Mouse (Mus musculus): ENCODE measurements around the gene AC124502.3.

The AC124502.3 gene

DNA sequence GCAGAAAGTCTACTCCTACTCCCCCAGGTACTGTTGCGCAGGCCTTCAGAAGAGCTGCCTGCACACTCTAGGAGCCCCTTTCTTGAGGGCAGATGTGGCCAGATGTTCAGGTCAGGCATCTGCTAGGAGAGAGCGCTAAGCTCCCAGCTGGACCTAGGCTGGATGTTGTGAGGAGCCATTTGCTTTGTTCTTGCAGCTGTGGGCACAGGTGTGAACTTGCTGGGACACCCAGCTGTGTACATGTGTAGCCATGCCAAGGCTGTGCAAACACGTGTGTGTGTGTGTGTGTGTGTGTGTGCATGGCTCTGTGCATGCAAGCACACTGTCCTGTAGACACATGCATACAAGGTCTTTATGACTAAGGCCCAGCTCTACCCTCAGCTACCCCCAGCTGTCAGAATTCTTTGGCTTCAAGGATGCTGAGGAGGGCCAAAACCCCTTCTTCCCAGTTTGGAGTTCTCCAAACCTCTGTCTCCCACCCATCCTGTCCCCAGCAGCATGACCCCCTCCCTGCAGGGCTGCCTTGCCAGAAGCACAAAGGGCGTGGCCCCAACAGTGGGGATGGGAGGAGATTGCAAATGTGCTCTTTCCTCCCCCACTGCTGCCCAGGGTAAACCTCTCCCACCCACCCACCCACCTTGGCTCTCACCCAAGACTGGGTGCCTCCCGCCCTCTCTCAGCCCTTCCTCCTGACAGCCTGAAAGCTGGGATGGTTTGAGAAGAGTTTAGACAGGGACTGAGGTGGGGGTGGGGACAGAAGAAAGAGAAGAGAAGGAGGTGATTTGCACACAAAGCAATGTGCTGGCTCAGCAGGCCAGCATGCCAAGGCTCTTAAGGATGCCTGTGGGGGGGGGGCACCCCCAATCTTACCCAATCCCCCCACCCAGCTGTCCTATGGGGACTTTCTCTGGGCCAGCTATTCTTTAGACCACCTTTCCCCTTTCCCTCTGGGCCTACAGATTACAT lies 22.0 kb downstream of the AC124502.3 start:
- DNase-seq, result no peak

DNA sequence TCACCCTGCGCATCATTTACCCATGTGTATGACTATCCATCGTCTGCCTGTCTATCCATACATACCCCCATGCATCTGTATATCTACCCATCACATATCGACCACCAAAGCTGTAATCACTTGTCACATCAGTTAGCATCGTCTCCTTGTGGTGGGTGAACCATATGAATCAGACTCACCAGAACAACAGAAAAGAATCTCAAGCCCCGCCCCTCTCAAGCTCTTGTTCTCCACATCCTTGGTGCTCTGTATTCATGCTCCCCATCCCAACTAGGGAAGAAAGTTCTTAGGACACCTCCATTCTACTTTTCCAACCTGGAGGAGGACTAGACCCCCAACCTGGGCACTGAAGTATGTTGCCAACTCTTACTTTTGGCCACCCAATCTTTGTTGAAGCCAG lies 23.4 kb downstream of the AC124502.3 start:
- DNase-seq, result no peak

DNA sequence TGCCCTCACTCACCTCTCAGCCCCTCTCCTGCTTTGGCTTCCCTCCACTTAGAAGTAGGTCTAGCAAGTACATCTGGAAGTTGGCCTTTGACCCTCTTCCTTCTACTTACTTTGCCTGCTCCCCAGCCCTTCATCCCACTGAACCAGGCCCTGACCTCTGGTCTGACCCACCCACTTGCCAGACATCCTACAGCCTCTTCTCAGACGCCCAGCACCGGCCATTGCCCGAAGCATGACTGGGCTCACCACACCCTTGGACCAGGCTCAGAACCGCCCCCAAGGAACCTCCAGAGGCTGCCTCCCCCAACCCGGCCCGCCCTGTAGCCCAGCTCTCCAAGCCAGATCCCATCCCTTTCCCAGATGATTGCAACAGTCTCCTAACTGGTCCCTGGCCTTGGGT lies 23.8 kb downstream of the AC124502.3 start:
- no peak for DNase-seq

DNA sequence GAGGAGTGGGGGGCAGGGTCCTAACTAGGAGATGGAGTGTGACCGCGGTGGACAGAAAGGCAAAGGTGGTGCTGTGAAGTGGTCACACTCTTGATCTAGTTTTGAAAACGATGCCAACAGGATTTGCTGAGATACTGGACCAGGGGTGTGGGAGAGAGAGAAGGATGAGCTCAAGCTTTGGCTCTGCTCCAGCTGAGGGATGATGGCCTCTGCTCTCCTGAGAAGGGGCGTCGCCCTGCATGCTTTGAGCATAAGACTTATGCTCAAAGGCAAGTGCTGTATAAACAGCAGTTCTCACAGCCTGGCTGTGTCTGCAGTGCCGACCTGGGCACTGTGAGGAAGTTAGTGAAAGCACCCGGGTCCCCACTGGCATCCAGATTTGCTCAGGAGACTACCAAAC lies 26.4 kb downstream of the AC124502.3 start:
- no peak for DNase-seq

DNA sequence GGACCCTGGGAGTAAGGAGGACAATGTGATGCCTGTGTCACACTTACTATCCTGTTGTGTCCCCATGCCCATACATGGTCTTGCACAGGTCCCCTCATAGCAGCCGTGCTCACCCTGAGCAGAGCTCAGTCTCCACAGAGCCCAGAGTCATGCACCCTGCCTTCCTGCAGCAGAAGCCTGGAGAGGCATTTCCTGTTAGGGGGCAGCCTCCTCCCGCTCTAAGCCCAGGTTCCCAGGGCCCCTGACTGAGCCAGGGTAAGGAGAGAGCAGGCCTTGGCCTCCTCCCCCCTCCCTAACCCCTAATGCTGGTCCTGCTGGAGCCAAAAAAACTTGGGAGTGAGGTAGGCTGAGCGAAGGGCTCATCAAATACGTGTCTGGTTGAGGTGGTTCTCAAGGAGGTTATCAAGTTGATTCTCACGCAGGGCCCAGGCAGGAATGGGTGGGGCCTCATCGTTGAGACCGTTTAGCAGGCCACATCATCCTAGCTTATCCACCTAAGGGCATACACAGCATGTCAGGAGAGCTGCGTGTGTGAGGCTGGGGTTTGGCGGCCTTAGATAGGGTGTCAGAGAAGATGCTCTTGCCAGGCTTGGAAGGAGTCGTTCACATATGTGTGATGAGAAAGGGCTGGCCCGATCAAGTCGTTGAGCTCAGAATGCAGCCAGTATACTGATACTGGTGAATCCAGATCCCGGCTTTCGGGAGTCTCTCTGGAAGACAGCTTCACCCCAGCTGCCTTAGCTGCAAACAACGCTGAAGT lies 28.5 kb downstream of the AC124502.3 start:
- no peak for DNase-seq

DNA sequence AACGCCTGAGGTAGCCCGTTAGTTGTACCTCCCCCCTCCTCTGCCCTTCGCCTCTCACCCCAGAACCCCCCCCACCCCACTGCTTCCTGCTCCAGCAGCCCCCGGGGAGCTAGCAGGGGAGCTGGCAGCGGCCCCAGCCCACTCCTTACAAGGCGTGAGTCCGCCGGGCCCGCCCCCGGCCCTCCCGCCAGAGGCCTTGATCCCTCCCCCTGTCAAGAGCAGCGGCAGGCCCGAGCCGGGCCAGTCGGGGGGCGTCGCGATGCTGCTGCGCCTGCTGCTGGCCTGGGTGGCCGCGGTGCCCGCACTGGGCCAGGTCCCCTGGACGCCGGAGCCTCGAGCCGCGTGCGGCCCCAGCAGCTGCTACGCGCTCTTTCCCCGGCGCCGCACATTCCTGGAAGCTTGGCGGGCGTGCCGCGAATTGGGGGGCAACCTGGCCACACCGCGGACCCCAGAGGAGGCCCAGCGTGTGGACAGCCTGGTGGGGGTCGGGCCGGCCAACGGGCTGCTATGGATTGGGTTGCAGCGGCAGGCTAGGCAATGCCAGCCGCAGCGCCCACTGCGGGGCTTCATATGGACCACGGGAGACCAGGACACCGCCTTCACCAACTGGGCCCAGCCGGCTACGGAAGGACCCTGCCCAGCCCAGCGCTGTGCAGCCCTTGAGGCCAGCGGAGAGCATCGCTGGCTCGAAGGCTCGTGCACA lies 29.3 kb downstream of the AC124502.3 start, which contains the start of gene Cd248:
Gene Cd248, plus strand, starts transcription at position 212 of the 703 bp plus-strand sequence.
- no peak for DNase-seq

DNA sequence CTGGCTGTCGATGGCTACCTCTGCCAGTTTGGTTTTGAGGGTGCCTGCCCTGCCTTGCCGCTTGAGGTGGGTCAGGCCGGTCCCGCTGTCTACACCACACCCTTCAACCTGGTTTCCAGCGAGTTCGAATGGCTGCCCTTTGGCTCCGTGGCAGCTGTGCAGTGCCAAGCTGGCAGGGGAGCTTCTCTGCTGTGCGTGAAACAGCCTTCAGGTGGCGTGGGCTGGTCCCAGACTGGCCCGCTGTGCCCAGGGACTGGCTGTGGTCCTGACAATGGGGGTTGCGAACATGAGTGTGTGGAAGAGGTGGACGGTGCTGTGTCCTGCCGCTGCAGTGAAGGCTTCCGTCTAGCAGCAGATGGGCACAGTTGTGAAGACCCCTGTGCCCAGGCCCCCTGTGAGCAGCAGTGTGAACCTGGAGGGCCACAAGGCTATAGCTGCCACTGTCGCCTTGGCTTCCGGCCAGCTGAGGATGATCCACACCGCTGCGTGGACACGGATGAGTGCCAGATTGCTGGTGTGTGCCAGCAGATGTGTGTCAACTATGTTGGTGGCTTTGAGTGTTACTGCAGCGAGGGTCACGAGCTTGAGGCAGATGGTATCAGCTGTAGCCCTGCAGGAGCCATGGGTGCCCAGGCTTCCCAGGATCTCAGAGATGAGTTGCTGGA lies 30.0 kb downstream of the AC124502.3 start:
- no peak for DNase-seq

DNA sequence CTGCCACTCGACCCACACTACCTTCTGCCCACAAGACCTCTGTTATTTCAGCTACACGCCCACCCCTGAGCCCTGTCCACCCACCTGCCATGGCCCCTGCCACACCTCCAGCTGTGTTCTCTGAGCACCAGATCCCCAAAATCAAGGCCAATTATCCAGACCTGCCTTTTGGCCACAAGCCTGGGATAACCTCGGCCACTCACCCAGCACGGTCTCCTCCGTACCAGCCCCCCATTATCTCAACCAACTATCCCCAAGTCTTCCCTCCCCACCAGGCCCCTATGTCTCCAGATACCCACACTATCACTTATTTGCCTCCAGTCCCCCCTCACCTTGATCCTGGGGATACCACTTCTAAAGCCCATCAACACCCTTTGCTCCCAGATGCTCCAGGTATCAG lies 30.8 kb downstream of the AC124502.3 start:
- no peak for DNase-seq

DNA sequence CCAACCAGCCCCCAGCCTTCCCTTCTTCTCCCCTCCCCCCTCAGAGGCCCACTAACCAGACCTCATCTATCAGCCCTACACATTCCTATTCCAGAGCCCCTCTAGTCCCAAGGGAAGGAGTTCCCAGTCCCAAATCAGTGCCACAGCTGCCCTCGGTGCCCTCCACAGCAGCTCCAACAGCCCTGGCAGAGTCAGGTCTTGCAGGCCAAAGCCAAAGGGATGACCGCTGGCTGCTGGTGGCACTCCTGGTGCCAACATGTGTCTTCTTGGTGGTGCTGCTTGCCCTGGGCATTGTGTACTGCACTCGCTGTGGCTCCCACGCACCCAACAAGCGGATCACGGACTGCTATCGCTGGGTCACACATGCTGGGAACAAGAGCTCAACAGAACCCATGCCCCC lies 31.3 kb downstream of the AC124502.3 start:
- no peak for DNase-seq

DNA sequence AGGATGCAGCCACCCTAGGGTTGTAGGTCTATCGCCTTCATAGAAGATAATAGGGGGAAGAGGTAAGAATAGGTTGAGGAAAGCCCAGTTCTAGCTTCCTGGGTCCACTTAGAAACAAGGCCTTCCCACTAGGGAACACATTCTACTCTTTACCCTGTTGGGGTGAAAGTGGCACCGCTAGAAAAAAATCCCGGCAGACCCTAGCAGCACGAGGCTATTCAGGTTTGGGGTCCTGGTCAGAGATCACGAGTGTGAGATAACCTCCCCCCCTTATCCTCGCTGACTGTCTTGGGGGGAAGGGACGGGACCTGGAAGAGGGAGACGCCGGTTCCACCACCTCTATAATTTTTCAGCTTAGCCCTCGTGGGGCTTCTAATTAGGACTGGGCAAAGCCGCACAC lies 32.4 kb downstream of the AC124502.3 start:
- no peak for DNase-seq

DNA sequence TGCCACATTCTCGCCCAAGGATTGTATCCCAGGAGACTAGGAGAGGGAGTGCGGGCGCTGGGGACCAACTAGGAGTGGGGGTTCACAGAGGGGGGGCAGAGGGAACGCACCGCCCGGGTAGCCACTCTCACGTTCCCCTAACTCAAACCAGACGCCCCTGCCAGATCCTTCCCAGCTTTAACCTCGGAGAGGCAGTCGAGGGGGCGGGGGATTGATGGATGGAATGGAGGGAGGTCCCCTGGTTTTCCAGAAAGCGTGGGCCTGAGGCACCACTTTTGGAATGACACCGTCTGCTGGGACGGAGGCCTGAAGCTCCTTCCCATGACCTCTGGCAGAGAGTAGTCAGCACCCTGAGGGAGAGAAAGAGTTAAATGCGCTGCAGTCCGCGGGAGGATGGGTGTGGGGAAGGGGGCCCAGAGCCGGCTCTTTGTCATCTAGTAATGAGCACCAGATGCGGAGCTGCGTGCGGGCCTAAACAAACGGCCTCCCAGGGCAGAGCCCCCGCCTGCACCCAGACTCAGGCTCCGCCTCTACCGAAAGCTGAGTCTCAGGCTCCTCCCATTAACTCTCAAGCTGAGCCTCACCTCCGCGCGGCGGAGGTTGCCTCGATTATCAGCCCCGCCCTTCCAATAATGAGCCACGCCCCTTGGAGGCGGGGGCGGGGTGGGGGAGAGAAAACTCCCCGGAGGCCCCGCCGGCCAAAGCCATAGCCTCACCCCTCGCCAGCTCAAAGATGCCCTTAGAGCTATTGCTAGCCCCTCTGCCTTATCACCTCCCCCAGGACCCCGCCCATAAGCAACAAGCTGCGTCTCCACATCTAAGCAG lies 33.1 kb downstream of the AC124502.3 start:
- DNase-seq, result no peak

DNA sequence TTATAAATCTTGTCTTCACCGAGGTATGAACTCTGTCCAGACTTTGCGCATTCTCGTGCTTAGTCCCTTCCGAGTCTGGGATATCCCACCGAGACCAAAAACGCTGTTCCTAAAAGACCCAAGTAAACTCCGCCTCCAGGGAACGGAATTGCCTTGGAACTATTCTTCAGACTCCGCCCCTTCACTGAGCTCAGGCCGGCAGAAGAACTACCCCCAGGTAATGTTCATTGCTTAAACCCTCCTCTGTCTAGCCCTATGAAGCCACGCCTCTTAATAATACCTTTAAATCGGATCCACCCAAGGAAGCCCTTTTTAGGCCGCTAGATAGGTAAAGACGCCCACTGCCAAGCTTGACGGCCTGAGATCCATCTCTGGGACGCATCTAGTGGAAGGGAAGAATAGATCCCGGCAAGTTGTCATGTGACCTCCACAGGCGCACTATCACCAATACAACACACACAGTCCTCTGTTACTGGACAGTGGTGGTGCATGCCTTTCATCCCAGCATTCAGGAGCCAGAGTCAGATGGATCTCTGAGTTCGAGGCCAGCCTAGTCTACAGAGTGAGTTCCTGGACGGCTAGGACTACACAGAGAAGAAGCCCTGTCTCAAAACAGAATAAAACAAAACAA lies 33.8 kb downstream of the AC124502.3 start:
- DNase-seq, result no peak

DNA sequence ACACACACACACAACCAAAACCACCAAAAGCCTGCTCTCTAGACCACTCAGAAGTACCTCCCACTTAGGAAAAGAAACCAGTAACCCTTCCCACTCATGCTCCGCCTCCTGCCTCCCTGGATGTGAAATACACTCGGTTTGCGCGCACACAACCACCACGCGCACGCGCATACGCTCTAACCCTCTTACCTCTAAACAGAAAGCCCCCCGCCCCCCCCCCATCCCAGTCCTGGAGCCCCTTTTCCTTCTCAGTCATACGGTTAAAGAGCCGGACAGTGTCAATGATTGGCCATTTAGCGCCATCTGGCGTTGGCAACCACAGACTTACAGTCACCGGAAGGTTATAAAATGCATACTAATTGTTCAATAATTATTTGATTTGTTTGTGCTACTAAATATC lies 34.3 kb downstream of the AC124502.3 start:
- no peak for DNase-seq

DNA sequence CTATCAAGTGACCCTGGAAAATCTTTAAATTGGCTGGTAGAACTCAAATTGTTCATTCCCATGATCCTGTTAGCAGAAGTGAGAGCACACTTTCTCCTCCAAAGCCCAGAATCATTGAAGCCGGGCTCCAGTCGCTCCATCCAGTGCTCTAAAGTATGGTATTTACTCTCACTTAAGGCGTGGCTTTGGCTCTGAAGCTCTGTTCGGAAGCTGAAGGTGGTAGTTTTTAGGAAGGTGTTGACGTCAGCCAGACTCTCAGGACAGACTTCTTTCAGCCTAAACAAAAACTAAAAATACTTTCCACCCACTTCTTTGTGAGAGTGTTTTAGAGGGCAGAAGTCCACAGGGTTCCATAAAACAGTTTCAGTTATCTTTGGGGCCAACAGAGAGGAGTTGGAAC lies 34.8 kb downstream of the AC124502.3 start:
- DNase-seq, result no peak

DNA sequence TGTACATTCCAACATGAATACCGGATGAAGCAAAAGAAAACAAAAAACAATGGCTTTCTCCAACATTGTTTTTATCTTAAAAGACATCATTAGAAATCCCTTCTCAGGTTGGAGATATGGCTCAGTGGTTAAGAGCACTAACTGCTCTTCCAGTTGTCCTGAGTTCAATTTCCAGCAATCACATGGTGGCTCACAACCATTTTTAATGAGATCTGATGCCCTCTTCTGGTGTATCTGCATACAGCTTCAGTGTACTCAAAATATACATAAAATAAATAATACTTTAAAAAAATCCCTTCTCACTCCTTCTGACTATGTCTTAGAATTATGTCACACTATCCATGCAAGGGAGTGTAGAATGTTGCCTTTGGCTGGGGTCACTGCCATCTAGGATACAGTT lies 40.6 kb downstream of the AC124502.3 start:
- no peak for DNase-seq

DNA sequence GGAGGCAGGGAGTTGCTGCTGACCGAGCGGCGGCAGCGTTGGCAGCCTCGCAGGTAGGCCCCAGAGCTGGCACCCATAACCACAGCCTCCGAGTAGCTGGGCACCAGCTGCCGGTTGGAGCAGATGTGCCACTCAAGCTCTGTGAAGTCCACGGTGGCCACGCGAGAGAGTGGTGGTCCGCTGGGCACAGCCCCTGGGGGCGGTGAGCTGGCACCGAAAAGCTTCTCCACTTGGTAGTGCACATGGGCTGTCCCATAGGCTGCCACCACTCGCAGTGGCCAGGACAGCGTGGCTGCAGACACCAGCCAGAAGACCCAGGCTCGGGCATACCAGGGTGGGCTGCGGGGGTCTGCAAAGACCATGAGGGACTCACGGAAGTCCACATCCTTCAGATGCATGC lies 43.3 kb downstream of the AC124502.3 start:
- no peak for DNase-seq

DNA sequence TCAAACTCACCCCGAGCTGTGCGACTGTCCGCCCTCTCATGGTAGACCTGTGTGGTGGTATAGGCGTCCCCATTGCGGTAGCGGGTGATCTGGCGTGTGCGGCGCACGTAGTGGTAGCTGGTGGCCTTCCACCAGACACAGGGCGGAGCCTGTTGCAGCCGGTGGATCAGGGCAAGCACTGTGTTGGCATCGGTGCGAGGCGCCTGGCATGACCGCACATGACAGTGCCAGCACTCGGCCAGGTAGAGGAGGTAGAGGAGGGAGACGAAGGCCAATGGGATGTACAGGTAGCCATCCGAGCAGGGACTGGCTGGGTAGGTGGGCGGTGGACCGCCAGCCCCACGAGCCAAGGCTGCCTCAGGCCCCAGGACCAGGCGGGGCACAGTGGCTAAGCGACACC lies 43.9 kb downstream of the AC124502.3 start:
- no peak for DNase-seq

DNA sequence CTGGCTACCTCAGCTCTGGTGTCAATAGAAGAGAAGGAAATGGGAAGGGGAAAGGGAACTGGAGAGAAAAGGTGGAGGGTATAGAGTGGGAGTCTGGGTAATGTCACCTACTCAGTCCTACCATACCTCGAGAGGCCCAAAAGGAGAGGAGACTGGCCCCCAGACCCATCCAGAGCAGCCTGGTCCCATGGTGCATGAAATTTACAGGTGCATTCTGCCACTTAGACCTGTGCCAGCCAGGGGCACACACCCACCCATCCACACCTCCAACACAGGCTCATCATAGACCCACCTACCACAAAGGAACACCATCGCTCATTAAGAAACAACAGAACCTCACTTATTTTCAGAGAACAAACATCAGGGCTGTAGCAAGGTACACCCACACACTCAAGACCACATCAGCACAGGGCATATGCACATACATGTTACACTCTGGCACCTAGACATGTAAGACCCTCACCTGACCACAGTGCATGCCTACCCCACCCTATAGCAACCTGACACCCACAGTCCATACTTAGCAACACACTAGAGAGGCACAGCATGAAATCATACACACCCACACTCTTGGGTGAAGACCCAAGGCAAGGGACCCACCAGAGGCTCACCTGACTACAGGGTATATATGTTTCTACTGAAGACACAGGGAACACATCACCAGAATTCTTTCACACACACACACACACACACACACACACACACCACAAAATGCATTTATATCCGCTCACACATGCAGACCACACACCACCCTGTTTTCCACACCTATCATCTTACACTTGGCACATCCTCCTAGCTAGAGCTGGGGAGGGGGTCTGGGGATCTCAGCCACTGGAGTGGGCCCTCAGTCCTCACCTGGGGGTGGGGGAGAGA lies 45.5 kb downstream of the AC124502.3 start:
- no peak for DNase-seq

DNA sequence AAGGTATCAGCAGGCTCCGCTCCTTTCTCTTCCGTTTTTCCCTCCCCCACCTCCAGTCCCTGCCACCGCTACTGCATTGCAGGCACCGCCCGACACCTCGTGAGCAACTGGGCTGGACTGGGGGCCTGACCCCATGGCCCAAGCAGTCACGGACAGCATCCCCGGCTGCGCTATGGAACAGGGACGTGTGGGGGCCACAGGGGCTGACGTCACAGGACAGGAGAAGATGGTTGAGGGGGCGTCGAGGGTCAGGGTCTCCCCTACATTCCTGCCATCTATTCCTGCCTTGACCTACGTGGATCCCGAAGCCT lies 46.1 kb downstream of the AC124502.3 start:
- DNase-seq, result no peak

DNA sequence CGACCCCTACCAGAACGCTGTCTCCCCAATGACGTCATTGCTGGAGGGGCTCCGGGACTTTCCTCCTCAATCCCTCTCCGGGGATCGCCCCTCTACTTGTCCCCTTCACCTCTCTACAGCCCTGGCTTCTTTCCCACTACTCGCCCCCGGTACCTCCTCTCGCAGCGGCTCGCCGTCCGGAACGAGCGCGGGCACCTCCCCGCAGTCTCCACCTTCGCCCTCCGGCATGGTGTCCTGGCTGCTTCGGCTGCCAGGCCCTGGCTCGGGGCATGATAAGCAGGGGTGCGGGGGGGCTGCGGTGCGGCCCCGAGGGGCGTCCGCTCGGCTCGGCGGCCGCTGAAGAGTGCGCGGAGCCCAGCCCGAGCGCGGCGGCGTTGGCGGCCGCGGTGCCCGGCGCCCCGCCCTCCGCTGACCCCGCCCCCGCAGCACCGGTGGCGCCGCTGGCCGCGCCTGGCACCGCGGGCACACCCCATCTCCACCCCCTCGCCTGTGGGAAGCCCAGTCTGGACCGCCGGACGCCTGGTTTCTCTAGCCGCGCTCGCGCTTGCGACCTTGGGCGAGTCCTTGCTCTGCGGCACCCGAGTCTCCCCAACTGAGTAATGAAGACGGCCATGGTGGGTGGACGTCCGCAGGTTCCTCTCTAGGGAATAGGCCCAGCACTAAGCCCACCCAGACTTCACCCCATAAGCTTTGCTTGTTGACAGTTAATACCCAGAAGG lies 46.6 kb downstream of the AC124502.3 start, which contains the start of gene Tmem151a:
Gene Tmem151a, minus strand, starts transcription at position 387 of the 719 bp plus-strand sequence.
- DNase-seq, result no peak

Measured in layer of hippocampus, adult 9-11 months (tissue).